Mouse (Mus musculus): Measurements from ENCODE around the gene Cfap61.

GRCm38 (mm10) chr2:146044926-146045890, 110.6 kb downstream of the Cfap61 start:
- TF ChIP-seq CTCF (IDR thresholded peaks at IDR 0.05; ENCODE audit: borderline replicate concordance, control insufficient read depth, extremely low read depth, insufficient read depth, low read length, poor library complexity) (no peak), POLR2A (IDR thresholded peaks at IDR 0.05; ENCODE audit: control insufficient read depth, extremely low read depth, insufficient read depth, low read length, poor library complexity) (no peak)
